ENCODE assay signal across 12 mouse cellular contexts in genomic region chr5:135660535-135660934, GRCm38 (mm10).
"Had no signal": no experiment of that assay in that cellular context is flagged by ENCODE, and none has a peak within 500 bp of the region (broad histone marks: within the 10 kb centered on the region; RNA-seq: fewer than 3 reads in every experiment).

No protein-coding gene starts in this region.

- H3K27ac ChIP-seq: left cerebral cortex, adult 2 months; limb, embryonic 15.5 days; liver, embryonic 12.5 days; midbrain, embryonic 15.5 days; neural tube, embryonic 13.5 days had no signal

- ATAC-seq: liver, embryonic 12.5 days; midbrain, embryonic 15.5 days had no signal

- H3K27me3 ChIP-seq: limb, embryonic 15.5 days; midbrain, embryonic 15.5 days; neural tube, embryonic 13.5 days had no signal

- H3K4me2 ChIP-seq: limb, embryonic 15.5 days; liver, embryonic 12.5 days; lung, embryonic 14.5 days; midbrain, embryonic 11.5 days; midbrain, embryonic 15.5 days; neural tube, embryonic 13.5 days had no signal

- H3K36me3 ChIP-seq: limb, embryonic 15.5 days; liver, embryonic 12.5 days; midbrain, embryonic 15.5 days; neural tube, embryonic 13.5 days had no signal

- H3K9ac ChIP-seq: limb, embryonic 15.5 days; liver, embryonic 12.5 days; lung, embryonic 14.5 days; midbrain, embryonic 15.5 days; neural tube, embryonic 13.5 days had no signal

- H3K4me1 ChIP-seq: midbrain, embryonic 15.5 days; neural tube, embryonic 13.5 days had no signal

- H3K4me3 ChIP-seq: left cerebral cortex, adult 2 months; limb, embryonic 15.5 days; liver, embryonic 12.5 days; midbrain, embryonic 15.5 days; neural tube, embryonic 13.5 days had no signal

- H3K9me3 ChIP-seq: limb, embryonic 15.5 days; liver, embryonic 12.5 days; midbrain, embryonic 15.5 days; neural tube, embryonic 13.5 days had no signal

- DNase-seq: kidney, adult 8-10 months; retina, postnatal 1 day; right cerebral cortex, postnatal 4 days; spleen, adult 18-20 months; thymus, postnatal 4 days had no signal
